Mouse (Mus musculus) forebrain, embryonic 16.5 days (tissue): ENCODE data around the gene Psg27. TPM values are rescaled to one million over a fixed set of nuclear protein-coding genes. Genes with fewer than 3 reads are reported as not detected.

ENCODE experiments used
- polyA plus RNA-seq: library from polyadenylated mRNA; unstranded; fragments of >200 nt; fragmentation: Nextera tagmentation; extraction: Ambion mirVana; gene quantifications from 2 replicates; pipeline ENCODE4 v1.2.1, GENCODE M21; 2015

The Psg27 gene
- polyA plus RNA-seq, 1 experiment from 2014 or later = not detected

Other genes starting within 250 kb of the Psg27 start
- gene Psg18, start 212.3 kb downstream of the Psg27 start, polyA plus RNA-seq = not detected in 2 replicates
- gene Psg28, start 135.3 kb downstream of the Psg27 start, polyA plus RNA-seq = not detected in 2 replicates
- not detected in 2 replicates for gene Psg26, start 83.1 kb downstream of the Psg27 start, polyA plus RNA-seq
- gene Psg25, start 35.0 kb downstream of the Psg27 start, polyA plus RNA-seq = not detected in 2 replicates
- gene Psg23, start 49.2 kb upstream of the Psg27 start, polyA plus RNA-seq = not detected in 2 replicates
- gene Psg21, start 89.4 kb upstream of the Psg27 start, polyA plus RNA-seq = not detected in 2 replicates
- gene Psg20, start 118.9 kb upstream of the Psg27 start, polyA plus RNA-seq = not detected in 2 replicates
- not detected in 2 replicates for gene Psg22, start 150.8 kb upstream of the Psg27 start, polyA plus RNA-seq
- not detected in 2 replicates for gene Psg19, start 231.2 kb upstream of the Psg27 start, polyA plus RNA-seq